Mouse (Mus musculus) limb, embryonic 11.5 days (tissue): Measurements from ENCODE around the gene Lsm3. TPM values are rescaled to one million over a fixed set of nuclear protein-coding genes. Genes with fewer than 3 reads are reported as not detected.

Source experiments
- ATAC-seq: fragments of 200-750 bp; cut with Nextera tagmentation; 2 replicates; pipeline ENCODE4 v1.8.0; 2017; ENCODE audit warnings: low read depth; ENCODE audit not compliant: insufficient number of reproducible peaks, low FRiP score, low TSS enrichment
- DNase-seq: peaks from one replicate; pipeline ENCODE4 v3.0.0-alpha.2; 2015; ENCODE audit warnings: low spot score
- H3K27ac ChIP-seq: fragments of 300-500 bp; sonication (generic); replicated peaks from 2 replicates; pipeline ENCODE4 v1.5.1; 2014; ENCODE audit warnings: low read depth, mild to moderate bottlenecking, low read length
- H3K27me3 ChIP-seq: fragments of 300-500 bp; sonication (generic); 2 replicates; pipeline ENCODE4 v1.6.1; 2014; ENCODE audit warnings: mild to moderate bottlenecking, low read length, mixed read lengths; ENCODE audit not compliant: control insufficient read depth, insufficient read depth
- H3K36me3 ChIP-seq: fragments of 300-500 bp; sonication (generic); 2 replicates; pipeline ENCODE4 v1.6.1; 2014; ENCODE audit warnings: mild to moderate bottlenecking, low read length, moderate library complexity, mixed read lengths; ENCODE audit not compliant: control insufficient read depth, insufficient read depth
- H3K4me1 ChIP-seq: fragments of 300-500 bp; sonication (generic); 2 replicates; pipeline ENCODE4 v1.6.1; 2014; ENCODE audit warnings: low read length, mixed read lengths; ENCODE audit not compliant: control insufficient read depth, insufficient read depth
- H3K4me2 ChIP-seq: fragments of 300-500 bp; sonication (generic); 2 replicates; pipeline ENCODE4 v1.6.1; 2014; ENCODE audit warnings: low read depth, mild to moderate bottlenecking, moderate library complexity; ENCODE audit not compliant: severe bottlenecking
- H3K4me3 ChIP-seq: fragments of 300-500 bp; sonication (generic); 2 replicates; pipeline ENCODE4 v1.5.1; 2014; ENCODE audit warnings: low read depth, low read length
- H3K9ac ChIP-seq: fragments of 300-500 bp; sonication (generic); 2 replicates; pipeline ENCODE4 v1.6.1; 2014; ENCODE audit warnings: mild to moderate bottlenecking, low read length
- H3K9me3 ChIP-seq: fragments of 300-500 bp; sonication (generic); 2 replicates; pipeline ENCODE4 v1.6.1; 2016; ENCODE audit warnings: low read length; ENCODE audit not compliant: control insufficient read depth
- WGBS: fragments of 180-500 bp; shearing (Covaris S2); extraction: QIAGEN DNeasy Blood & Tissue Kit; methylation state at CpG from one replicate; pipeline ENCODE4 v1.1.7; 2014; 5-methylcytosine and 5-hydroxymethylcytosine counted together
- polyA plus RNA-seq: library from polyadenylated mRNA; unstranded; fragments of >200 nt; fragmentation: Nextera tagmentation; extraction: Ambion mirVana; gene quantifications from 2 replicates; pipeline ENCODE4 v1.2.1, GENCODE M21; 2014

The Lsm3 gene
- polyA plus RNA-seq, 1 experiment from 2014 or later, result 423 TPM

DNA sequence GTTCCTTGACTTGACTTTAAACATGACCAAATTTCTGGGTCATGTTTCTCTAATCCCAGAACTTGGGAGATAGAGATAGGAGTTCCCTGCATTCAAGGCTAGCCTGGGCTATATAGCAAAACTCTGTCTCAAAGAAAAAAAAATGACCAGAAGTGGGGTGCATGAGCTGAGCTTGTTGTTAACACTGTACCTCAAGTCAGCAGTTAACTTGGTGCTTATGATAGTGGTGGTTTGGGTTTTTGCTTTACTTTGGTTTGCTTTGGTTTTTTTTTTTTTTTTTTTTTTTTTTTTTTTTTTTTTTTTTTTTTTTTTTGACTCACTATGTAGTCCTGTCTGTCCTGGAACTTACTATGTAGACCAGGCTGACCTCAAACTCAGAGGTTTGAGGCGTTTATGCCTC is 31.6 kb downstream of the Lsm3 start:
- Histone ChIP-seq H3K36me3 (no peaks in the 10 kb centered on the region), H3K9ac (no peak overlapping the region), H3K27me3 (no peaks in the 10 kb centered on the region), H3K9me3 (no peaks in the 10 kb centered on the region), H3K4me3 (no peak overlapping the region), H3K27ac (no peak overlapping the region), H3K4me1 (peaks cover 6% of the 10 kb centered on the region; the same call in 1 of the 2 replicates), H3K4me2 (no peak overlapping the region)
- DNase-seq (no peak), ATAC-seq (no peak)
- 54% methylated on average over 1 of the region's 1 CpGs for WGBS

DNA sequence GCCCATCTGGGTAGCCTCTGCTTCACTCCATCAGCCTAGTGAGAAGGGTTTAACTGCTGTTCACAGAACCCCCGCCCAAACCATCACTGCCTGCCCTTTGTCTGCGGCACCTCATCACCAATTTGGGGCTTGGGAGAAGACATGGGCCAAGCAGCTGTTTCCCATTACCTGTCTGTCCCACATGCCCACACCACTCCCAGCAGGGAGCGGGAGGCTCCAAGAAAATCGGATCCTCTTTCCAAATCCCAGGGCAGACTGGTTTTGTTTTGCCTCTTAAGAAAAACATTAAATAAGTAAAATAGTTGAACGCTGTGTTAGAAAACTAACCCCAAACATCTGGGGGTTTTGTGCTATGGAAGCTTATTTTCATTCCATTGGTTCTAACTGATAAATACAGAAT is 33.9 kb downstream of the Lsm3 start:
- H3K4me2 ChIP-seq, result no peak overlapping the region
- H3K27me3 ChIP-seq, result no peaks in the 10 kb centered on the region
- peak; percentile 66 for DNase-seq
- no peak overlapping the region for H3K4me3 ChIP-seq
- WGBS, result 19% methylated on average over 5 of the region's 5 CpGs
- no peaks in the 10 kb centered on the region for H3K9me3 ChIP-seq
- no peak overlapping the region for H3K9ac ChIP-seq
- 0 out of 2 replicates have a peak, but pooled peaks cover 3% of the 10 kb centered on the region for H3K4me1 ChIP-seq
- no peak overlapping the region for H3K27ac ChIP-seq
- ATAC-seq, result no peak
- H3K36me3 ChIP-seq, result no peaks in the 10 kb centered on the region

DNA sequence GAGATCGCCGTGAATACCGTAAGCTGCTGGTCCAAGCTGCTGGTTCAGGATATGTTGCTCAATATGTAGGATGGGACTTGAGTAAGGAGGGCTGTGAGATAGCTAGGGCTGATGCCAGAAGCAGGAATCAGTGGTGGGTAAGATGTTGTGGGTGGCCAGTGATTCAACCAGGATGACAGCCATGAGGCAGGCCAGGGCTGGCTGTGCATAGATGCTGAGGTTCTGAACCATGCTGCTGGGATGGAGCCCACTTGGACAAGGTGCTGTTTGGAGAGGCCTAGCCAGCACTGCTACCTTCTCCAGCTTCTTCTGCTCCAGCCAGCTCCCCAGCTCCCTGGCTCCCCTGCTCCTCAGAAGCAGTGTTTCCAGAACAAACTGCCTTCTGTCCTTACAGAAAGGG is 35.9 kb downstream of the Lsm3 start:
- Histone ChIP-seq H3K4me3 (no peak overlapping the region), H3K9ac (no peak overlapping the region), H3K36me3 (no peaks in the 10 kb centered on the region), H3K27me3 (no peaks in the 10 kb centered on the region), H3K9me3 (no peaks in the 10 kb centered on the region), H3K4me2 (no peak overlapping the region), H3K27ac (no peak overlapping the region), H3K4me1 (0 out of 2 replicates have a peak, but pooled peaks cover 3% of the 10 kb centered on the region)
- WGBS, result 91% methylated on average over 3 of the region's 3 CpGs
- DNase-seq (no peak), ATAC-seq (no peak)

DNA sequence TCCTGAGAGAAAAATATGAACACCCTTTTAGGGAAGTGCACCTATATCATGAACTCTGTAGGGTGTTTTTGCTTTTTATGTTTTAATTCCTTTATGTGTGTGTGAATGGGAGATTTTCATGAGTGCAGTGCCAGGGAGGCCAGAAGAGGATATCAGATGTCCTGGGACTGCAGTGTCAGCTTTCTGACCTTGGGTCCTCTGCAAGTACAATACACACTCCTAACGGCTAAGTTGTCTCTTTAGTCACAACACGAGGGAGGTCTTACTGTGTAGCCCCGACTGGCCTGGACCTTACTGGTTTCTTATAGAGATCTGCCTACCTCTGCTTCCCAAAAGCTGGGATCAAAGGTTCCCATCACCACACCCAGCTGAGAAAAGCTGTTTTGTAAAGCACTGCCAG is 37.0 kb downstream of the Lsm3 start:
- no peak for DNase-seq
- ATAC-seq, result no peak
- 32% methylated on average over 3 of the region's 3 CpGs for whole genome bisulfite sequencing
- no peak overlapping the region for H3K4me3 ChIP-seq
- H3K27me3 ChIP-seq, result no peaks in the 10 kb centered on the region
- H3K36me3 ChIP-seq, result no peaks in the 10 kb centered on the region
- H3K9ac ChIP-seq, result no peak overlapping the region
- H3K9me3 ChIP-seq, result no peaks in the 10 kb centered on the region
- H3K27ac ChIP-seq, result no peak overlapping the region
- no peak overlapping the region for H3K4me2 ChIP-seq
- 0 out of 2 replicates have a peak, but pooled peaks cover 3% of the 10 kb centered on the region for H3K4me1 ChIP-seq

DNA sequence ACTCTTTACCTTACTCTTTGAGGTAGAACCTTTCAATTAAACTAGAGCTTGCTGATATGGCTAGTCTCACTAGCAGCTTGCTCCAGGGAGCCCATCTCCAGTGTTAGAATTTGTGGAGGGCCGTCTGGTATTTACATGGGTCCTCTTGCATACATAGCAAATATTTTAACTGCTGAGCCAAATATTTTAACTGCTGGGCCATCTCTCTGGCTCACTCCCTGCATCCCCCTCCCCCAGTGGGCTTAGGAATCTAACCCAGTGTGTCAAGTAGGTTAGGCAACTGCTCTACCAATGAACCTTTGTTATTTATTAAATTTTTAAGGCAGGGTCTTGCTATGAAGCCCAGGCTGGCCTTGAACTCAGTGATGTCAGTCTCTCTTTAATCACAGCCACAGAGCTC is 42.8 kb downstream of the Lsm3 start:
- no peak overlapping the region for H3K4me2 ChIP-seq
- no peak for DNase-seq
- no peaks in the 10 kb centered on the region for H3K9me3 ChIP-seq
- H3K27ac ChIP-seq, result no peak overlapping the region
- no peaks in the 10 kb centered on the region for H3K27me3 ChIP-seq
- no peak overlapping the region for H3K4me3 ChIP-seq
- no peak overlapping the region for H3K9ac ChIP-seq
- WGBS, result 70% methylated on average over 1 of the region's 1 CpGs
- no peaks in the 10 kb centered on the region for H3K4me1 ChIP-seq
- no peak for ATAC-seq
- H3K36me3 ChIP-seq, result no peaks in the 10 kb centered on the region

DNA sequence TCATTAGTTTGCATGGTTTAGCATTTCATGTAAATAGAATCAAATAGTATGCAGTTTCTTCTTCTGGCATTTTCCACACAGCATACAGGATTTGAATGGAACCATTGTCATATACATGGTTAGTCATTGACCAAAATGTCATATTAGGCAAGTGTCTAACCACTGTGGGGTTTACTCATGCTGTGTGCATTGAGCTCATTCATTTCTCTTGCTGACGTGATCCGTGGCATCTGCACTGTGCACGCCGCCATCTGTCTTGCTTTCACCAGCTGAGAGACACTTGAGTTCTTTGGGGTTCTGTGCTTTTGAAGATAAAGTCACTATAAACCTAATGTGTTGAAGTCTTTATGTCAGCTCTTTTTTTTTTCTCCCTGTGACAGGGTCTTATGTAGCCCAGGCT is 43.6 kb downstream of the Lsm3 start:
- Histone ChIP-seq H3K4me2 (no peak overlapping the region), H3K27me3 (no peaks in the 10 kb centered on the region), H3K9ac (no peak overlapping the region), H3K4me3 (no peak overlapping the region), H3K27ac (no peak overlapping the region), H3K4me1 (no peaks in the 10 kb centered on the region), H3K9me3 (no peaks in the 10 kb centered on the region), H3K36me3 (no peaks in the 10 kb centered on the region)
- DNase-seq (no peak), ATAC-seq (no peak)
- WGBS, result 87% methylated on average over 4 of the region's 4 CpGs

DNA sequence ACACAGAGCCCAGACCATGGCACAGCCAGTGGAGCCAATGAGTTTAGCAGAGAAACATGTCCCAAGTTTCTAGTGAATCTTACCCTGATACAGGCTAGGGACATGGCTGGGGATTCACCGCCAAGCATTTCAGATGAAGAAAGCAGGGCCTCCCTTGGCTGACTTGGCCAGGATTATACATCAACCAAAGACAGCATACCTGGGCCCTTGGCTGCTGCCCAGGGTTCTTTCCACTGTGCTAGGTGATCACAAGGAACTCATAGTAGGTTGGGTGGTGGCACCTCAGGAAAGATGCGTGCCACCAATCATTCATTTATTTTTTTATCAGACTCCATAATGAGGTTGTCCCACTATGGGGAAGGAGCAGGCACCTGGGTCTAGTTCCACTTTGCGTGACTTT is 44.5 kb downstream of the Lsm3 start:
- ATAC-seq (no peak), DNase-seq (no peak)
- H3K27me3 ChIP-seq, result no peaks in the 10 kb centered on the region

DNA sequence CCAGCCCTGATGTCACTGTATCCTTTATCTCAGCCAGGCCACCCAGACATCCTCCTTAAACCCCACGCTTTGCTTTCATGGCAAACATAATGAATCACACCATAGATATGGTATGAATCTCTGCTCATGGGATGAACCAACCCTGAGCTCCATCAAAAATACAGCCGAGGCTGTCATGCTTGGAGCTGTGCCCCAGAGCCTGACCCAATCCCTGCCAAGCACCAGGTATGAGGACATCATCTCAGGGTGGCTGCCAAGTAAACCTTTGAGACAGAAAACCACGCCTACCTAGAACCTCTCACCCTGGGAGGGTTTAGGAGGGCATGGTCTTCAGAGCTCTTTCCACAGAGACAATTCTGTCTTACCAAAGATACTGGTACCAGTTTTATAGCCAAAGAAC is 47.3 kb downstream of the Lsm3 start:
- ATAC-seq (no peak), DNase-seq (no peak)
- WGBS, result 79% methylated on average over 3 of the region's 3 CpGs
- Histone ChIP-seq H3K27me3 (no peaks in the 10 kb centered on the region), H3K27ac (no peak overlapping the region), H3K9me3 (no peaks in the 10 kb centered on the region), H3K4me3 (no peak overlapping the region), H3K4me2 (no peak overlapping the region), H3K9ac (no peak overlapping the region), H3K36me3 (no peaks in the 10 kb centered on the region), H3K4me1 (no peaks in the 10 kb centered on the region)

More for the DNA sequence above, 44.5 kb downstream of the Lsm3 start:
- Histone ChIP-seq H3K9ac (no peak overlapping the region), H3K4me3 (no peak overlapping the region), H3K4me2 (no peak overlapping the region), H3K27ac (no peak overlapping the region), H3K9me3 (no peaks in the 10 kb centered on the region), H3K4me1 (no peaks in the 10 kb centered on the region), H3K36me3 (no peaks in the 10 kb centered on the region)
- 93% methylated on average over 3 of the region's 3 CpGs for WGBS

DNA sequence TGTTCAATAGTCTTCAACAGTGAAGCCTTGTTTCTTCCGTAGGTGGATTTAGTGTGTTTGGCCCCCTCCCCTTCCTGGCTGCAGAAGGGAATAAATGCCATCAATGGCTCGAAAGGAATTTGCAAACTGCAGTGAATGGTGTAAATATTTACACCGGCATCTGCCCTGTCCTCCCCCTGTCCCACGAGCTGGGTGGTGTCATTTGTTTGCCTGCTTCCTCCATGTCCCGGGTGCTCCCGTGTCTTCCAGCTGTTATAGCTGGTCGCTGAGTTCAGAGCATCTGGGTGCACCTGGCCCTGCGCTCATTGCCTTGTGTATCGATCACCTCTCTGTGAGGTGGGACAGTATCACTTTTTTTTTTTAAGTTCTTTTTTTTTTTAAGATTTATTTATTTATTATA is 50.7 kb downstream of the Lsm3 start:
- Histone ChIP-seq H3K4me1 (no peaks in the 10 kb centered on the region), H3K9me3 (no peaks in the 10 kb centered on the region), H3K4me3 (no peak overlapping the region), H3K27ac (no peak overlapping the region), H3K36me3 (no peaks in the 10 kb centered on the region), H3K27me3 (no peaks in the 10 kb centered on the region), H3K4me2 (no peak overlapping the region), H3K9ac (no peak overlapping the region)
- no peak for ATAC-seq
- no peak for DNase-seq
- 59% methylated on average over 9 of the region's 9 CpGs for WGBS
